ENCODE assay signal across 8 mouse cellular contexts in the genomic region with DNA sequence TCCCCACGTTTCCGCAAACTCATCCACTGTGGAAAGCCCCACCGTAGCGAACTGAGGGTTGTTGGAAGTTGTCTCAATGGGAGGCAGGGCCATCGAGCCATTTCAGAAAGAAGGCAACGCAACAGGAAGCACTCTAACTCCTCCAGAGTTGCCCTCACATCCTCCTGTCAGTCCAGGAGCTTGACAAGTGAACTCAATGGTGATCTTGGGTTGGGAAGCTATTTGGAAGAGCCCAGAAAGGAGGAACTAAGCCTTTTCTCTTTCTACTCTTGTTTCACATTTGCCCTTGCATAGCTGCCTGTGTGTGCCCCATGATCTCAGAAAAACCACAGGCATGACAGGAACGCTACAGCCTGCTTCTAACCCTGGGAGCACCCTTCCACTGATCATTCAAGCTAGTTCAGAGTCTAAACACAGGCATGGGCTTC. TPM values are rescaled to one million over a fixed set of nuclear protein-coding genes. Genes with fewer than 3 reads are reported as not detected.
DNase-seq lines count a peak whose midpoint lies in the region; ATAC-seq lines count a peak whose summit lies in the region.
"Had no signal": no experiment of that assay in that cellular context is flagged by ENCODE, and none has a peak within 500 bp of the region (broad histone marks: within the 10 kb centered on the region; RNA-seq: fewer than 3 reads in every experiment).

No protein-coding gene starts in this region.

- DNase-seq in hindbrain, embryonic 10.5 days (ENCODE audit: low spot score): no peak
- DNase-seq in 3134 (ENCODE audit: extremely low read depth, insufficient read length, low spot score): peak; percentile 68
- peak; percentile 42 for DNase-seq in NIH3T3 (ENCODE audit: low read depth)
- peak; percentile 31 to 37 for DNase-seq in kidney, postnatal 36 days
- DNase-seq in left cerebral cortex, adult 18-20 months (ENCODE audit: low spot score in 2 of 2): no peak
- DNase-seq in right cerebral cortex, adult 2 months (ENCODE audit: low spot score in 2 of 2): no peak

- no peaks in the 10 kb centered on the region for H3K9me3 ChIP-seq in hindbrain, embryonic 13.5 days
- H3K9me3 ChIP-seq in hindbrain, embryonic 10.5 days: no peaks in the 10 kb centered on the region

- H3K27ac ChIP-seq in hindbrain, embryonic 13.5 days: 0 out of 2 replicates have a peak overlapping the region, but pooled peaks have one; percentile 18
- no peak overlapping the region for H3K27ac ChIP-seq in hindbrain, embryonic 10.5 days

- no peak overlapping the region for H3K4me2 ChIP-seq in hindbrain, embryonic 13.5 days

- H3K36me3 ChIP-seq in hindbrain, embryonic 13.5 days: peaks cover 80% of the 10 kb centered on the region
- peaks cover 87% of the 10 kb centered on the region for H3K36me3 ChIP-seq in hindbrain, embryonic 10.5 days

- ATAC-seq in hindbrain, embryonic 13.5 days (ENCODE audit: low FRiP score): no peak

- H3K9ac ChIP-seq in hindbrain, embryonic 13.5 days: no peak overlapping the region

- H3K4me3 ChIP-seq in hindbrain, embryonic 13.5 days: no peak overlapping the region
- H3K4me3 ChIP-seq in hindbrain, embryonic 10.5 days: no peak overlapping the region

- no peaks in the 10 kb centered on the region for H3K27me3 ChIP-seq in hindbrain, embryonic 13.5 days
- H3K27me3 ChIP-seq in hindbrain, embryonic 10.5 days (ENCODE audit: insufficient read depth, poor library complexity, severe bottlenecking): no peaks in the 10 kb centered on the region

- 83% methylated on average over 7 of the region's 7 CpGs for WGBS in hindbrain, embryonic 13.5 days
- WGBS in hindbrain, embryonic 10.5 days: 85% methylated on average over 7 of the region's 7 CpGs

- peaks cover 40% of the 10 kb centered on the region for H3K4me1 ChIP-seq in hindbrain, embryonic 13.5 days (replicated peaks)
- peaks cover 47% of the 10 kb centered on the region for H3K4me1 ChIP-seq in hindbrain, embryonic 10.5 days (replicated peaks)

RNA-seq across cellular contexts. Expression of gene Amotl2, which starts 14.6 kb away (rescaled TPM):
- polyA plus RNA-seq in hindbrain, embryonic 13.5 days (2015; fragmentation: Nextera tagmentation; extraction: Ambion mirVana): 64.7 and 67.3 TPM in 2 replicates
- 67.6 and 70.1 TPM in 2 replicates for polyA plus RNA-seq in hindbrain, embryonic 10.5 days (2016; fragmentation: Nextera tagmentation; extraction: Ambion mirVana)
- 10 to 100 TPM; 19.5 to 20.5 TPM for total RNA-seq in left cerebral cortex, adult 18-20 months (2021)
- total RNA-seq: MEL had no signal

Comparison
In these comparisons a context has a peak if more than half of its experiments do, and no peak if none do; other contexts are left out.
1. DNase-seq: peak in 3134 (single experiment), NIH3T3 (single experiment) and kidney, postnatal 36 days (2 of 2); none in hindbrain, embryonic 10.5 days (single experiment), left cerebral cortex, adult 18-20 months (0 of 2) and right cerebral cortex, adult 2 months (0 of 2).